Mouse (Mus musculus): ENCODE measurements around the gene H2-Ob.

- TF ChIP-seq CTCF (IDR thresholded peaks at IDR 0.05; ENCODE audit: control insufficient read depth, insufficient read depth, low read length) (no peak), POLR2A (IDR thresholded peaks at IDR 0.05; ENCODE audit: borderline replicate concordance, control insufficient read depth, low read depth, low read length) (no peak)
Measured at GRCm38 (mm10) chr17:34264452-34265351, 26.0 kb downstream of the H2-Ob start.

Data from bone marrow, adult 2 months (tissue).